Mouse (Mus musculus): Measurements from ENCODE around the gene Kpnb1.

The Kpnb1 gene

DNA sequence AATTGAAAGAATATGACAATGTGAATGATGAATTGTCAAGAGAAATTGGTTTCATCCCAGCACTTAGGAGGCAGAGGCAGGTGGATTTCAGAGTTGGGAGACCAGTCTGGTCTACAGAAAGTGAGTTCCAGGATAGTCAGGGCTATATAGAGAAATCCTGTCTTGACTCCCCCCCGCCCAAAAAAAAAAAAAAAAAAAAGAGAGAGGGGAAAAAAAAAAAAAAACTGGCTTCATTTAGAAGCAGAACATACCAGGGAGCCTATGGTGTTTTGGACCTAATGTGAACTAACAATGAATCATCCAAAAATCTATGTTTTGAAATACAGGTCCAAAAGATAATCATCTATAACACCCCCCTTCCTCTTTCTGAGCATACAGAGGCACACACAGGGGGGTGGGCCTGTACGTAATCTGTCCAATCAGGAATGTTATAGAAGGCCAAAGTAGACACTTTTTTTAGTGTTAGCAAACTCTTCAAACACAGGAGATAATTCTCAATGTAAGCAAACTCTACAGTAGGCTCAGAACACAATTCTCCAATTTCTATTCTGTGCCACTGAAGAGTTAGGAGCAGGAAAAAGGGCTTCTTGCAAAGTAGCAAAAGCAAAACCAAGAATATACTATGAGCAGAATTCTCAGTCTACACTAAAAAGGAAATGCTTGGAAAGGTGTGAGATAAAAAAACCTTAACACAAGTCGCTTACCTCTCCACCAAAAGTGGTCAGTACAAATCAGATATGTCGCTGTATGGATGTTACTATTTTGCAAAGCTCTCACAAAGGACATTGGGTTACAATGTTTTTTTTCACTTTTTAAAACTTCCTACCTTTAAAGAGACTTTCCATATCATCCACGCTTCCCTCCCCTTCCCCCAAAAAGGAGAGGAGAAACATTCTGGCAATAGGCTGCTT is 1.7 kb downstream of the Kpnb1 start:
- DNase-seq (ENCODE audit: low spot score in 2 of 2): no peak

DNA sequence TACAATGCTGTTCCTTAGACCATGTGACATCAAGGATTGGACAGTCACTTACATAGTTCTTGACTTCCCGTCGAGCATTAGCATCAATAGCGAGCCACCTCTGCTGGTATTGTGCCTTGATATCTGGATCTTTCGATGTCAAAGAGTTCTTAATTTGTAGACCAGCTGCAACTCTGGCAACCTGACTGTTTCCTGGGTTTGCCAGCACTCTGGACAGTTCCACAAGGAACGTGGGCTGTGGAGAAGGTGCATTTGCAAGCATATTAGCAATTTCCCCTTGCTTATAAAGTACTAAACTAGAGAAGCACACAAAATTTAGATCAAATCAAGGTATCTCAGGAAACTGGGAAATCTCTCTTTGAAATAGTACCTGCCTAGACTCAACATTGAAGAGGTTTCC is 2.8 kb downstream of the Kpnb1 start:
- no peak for DNase-seq (ENCODE audit: low spot score in 2 of 2)

DNA sequence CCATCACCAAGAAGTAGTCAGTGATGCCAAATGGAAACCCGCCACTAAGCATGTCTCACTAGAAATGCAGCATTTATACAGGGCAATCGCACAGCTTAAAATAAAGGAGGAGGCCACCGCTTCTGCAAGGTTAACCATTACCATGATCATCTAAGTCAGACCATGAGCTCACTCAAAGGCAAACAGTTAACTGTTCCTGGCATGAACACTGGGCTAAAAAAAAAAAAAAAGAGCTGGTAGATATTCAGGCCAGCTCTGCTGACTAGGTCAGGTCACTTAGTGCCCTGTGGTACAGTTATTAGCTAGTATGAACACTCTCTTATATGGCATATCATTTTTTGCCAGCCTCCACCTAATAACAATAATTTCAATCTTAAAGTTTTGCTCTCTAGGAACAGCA is 5.2 kb downstream of the Kpnb1 start:
- DNase-seq (ENCODE audit: low spot score in 2 of 2): no peak

DNA sequence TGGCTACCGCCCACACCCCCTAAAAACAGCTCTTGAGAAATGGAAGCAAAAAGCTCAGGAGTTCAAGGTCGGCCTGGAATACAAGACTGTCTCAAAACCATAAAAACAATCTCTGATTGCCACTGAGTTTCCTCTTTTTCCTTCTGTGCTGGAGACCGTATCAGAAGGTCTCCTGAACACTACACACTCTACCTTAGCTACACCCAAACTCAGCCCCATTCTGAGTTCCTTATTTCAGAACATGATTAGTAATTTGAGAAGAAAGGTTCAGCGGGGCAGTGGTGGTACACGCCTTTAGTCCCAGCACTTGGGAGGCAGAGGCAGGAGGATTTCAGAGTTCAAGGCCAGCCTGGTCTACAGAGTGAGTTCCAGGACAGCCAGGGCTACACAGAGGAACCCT is 6.6 kb downstream of the Kpnb1 start:
- DNase-seq (ENCODE audit: low spot score in 2 of 2): no peak

DNA sequence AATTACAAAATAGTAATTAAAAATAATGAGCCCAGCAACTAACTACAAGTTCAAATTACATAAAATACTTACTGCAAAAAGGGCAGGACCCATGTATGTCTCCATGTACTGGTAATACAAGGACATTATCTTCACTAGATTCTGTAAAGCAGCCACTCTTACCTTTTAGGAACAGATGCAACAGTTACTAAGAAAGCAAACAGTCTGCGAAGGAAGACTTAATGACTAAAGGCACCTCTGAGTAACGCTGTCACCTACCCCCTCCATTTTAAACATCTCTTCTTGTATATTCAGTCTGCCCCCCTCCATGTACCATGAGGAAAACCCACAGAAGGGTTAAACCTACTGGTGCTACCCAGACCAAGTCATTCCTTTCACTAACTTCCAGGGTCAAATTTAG is 9.5 kb downstream of the Kpnb1 start:
- DNase-seq (ENCODE audit: low spot score in 2 of 2): no peak

DNA sequence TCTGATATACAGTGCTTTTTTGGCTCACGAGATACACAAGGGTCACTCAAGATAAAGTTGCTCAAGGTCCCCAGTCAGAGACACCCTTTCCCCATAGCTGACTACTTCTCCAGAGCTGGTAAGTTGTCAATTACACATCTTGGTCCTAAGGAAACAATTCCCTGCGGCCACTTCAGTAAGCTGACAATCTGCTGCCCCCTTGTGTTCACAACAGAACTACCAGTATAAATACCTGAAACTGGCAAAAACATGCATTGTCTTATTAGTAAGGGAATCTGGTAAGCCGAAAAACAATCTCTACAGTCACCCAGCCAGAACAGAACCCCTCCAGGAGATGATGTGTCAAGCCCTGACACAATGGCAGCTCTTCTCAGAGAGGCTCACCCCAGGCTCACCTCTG is 10.8 kb downstream of the Kpnb1 start:
- peak in 1 of 2 experiments; percentile 41 for DNase-seq (ENCODE audit: low spot score in 2 of 2)

DNA sequence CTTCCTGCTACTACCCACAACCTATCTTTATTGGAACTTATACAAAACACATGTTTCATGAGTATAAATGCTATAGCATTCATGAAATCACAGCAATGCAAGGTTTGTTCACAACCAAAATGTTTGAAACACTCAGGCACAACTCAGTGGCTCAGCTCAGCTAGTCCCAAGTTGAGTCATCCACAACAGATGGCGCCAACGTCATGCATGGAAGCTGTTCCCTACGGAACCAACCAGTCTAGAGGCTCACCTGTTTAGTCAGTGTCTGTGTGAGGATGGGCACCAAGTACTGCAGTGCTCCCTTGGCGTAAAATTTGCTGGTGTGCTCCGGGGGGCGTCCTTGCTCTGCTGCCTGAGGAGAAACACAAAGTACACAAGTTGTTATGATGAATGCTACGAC is 12.2 kb downstream of the Kpnb1 start:
- no peak for DNase-seq (ENCODE audit: low spot score in 2 of 2)

DNA sequence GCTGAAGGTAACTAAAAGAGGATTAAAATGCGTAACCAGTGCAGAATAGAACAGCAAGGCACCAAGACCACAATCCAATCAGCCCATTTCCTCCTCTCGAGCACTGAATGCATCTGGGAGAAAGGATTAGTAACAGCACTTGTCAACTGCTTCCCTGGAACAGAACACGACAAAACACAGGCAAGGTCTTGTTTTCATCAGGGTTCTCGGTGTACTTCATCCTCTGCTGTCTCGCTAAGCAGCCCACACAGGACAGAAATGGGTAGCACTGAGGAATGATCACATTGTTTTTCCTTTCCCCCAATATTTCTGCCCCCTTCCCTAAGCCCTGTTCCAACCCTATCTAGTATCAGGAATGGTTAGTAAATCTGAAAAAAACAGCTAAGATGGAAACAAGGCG is 27.3 kb downstream of the Kpnb1 start:
- DNase-seq (ENCODE audit: low spot score in 2 of 2): no peak

DNA sequence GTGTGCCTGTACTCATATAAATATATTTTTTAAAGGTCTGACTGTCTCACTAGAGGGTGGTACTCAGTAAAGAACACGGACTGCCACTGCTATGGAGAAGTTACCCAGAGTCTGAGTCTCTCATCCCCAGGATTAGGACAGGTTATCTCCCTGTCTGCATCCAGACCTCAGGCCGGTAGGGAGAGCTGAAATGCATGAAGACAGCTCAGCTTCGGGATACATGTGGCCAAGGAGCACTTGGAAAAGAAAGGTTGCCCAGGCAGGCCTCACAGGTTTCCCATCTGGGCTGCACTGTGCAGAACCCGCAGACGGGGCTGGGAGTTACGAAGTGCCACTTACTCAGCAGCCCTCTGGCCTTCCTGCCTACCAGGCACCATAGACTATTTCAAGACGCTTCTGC is 30.7 kb downstream of the Kpnb1 start:
- DNase-seq (ENCODE audit: low spot score in 2 of 2): no peak

DNA sequence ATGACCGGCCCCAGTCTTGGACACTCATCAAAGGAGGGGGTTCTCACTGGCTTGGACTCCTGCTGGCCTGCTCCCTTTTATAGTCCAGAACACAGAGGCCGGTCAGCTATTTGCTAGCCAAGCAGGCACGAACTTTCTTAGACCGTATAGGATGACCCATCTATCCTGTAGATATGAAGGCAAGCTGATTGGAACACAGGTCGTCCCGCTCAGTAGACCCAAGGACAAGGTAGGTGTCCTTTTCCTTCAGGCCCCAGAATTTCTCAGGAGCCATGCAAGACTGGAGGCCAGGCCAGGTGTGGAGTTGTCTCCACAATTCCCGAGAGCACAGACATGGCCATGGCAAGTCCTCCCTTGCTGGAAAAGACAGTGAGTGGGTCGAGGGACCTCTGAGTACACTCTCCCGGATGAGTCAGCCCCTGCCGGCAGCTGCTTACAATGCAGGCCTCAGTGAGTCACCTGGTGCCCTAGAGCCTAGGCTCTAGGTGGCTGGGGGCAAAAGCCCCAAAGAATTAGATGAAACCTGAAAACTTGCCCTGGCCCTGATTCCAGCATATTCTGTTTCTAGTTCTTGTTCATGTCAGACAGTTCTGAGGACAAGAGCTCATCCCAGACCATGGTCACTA is 34.9 kb downstream of the Kpnb1 start:
- DNase-seq (ENCODE audit: low spot score in 2 of 2): no peak

DNA sequence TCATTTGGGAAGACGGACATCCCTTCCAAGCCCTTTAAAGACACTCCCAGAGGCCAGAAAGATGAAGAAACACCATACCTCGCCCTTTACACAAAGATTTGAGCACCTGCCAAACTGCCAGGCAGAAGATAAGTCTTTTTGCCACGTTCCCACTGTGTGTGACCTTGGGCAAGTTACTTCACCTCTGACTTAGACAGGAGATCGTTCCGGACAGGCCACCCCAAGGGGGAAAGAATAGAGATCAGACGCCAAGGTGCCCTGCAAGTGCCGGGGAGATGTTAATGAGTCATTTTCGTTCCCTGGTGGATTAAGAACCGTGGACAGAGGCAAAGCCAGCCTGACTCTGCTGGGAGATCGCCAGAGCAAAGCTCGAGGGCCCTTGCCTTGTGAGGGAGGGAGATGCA is 35.7 kb downstream of the Kpnb1 start:
- DNase-seq (ENCODE audit: low spot score in 2 of 2): no peak

DNA sequence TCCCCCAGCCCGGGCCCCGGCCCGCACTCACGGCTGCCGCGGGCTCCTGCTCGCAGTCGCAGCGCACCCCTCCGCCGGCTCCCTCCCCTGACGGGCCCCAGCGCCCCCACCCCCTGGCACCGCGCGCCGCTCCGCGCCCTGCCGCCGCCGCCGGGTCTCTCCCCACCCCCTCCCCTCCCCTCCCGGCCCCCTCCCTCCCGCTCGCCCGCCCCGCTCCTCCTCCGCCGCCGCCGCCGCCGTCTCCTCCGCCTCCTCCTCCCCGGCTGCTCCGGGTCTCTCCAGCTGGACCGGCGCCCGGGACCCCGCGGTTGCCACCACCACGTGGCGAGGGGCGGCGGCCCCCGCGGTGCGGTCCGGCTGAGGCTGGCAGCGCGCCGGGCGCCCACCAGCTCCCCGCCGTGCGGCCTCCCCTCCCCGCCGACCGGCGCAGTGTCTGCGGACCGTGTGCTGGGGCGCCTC is 36.3 kb downstream of the Kpnb1 start, which contains the start of gene Tbkbp1:
Gene Tbkbp1 (minus strand): TSS at position 153 of the 459 bp plus-strand sequence.
- DNase-seq (ENCODE audit: low spot score in 2 of 2): no peak

DNA sequence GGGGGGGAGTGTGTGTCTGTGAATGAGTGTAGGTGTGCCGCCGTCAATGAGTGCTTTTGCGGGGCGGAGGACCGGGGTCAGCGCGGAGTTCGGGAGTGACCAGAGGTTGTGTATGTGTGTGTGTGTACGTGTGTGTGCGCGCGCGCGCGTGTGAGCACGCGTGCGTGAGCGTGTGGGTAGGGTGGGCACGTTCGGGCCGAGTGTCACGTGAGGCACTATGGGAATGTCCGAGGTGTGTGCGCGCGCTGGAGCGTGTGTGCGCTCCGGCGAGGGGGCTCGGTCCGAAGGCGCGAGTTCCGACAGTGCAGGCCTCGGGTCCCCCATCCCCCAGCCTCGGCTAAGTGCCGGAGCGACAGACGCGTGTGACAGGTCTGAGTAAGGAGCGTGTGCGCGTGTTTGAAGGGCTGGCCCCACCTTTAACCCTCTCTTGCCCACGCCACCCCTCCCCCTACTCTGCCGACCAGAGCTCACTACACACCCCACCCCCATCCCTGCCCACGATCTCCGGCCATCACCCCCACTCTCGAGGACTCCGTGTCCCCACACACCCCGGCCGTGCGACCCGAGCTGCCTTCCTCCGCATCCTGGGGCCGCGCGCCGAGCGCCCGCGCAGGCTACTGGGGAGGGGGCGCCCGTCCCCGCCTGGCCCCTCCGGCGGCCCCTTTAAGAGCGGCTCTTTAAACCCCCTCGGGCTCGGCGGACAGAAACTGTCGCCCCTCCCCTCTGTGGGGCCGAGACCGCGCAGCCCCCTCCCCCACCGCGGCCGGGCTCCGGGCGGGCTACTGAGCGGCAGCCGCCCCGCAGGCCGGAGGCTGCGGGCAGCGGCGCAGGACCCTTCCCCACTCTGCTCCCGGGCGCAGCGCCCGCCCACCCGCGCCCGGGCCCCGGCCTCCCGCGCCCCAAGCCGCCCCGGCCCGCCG is 37.0 kb downstream of the Kpnb1 start:
- peak in 1 of 2 experiments; percentile 49 for DNase-seq (ENCODE audit: low spot score in 2 of 2)

DNA sequence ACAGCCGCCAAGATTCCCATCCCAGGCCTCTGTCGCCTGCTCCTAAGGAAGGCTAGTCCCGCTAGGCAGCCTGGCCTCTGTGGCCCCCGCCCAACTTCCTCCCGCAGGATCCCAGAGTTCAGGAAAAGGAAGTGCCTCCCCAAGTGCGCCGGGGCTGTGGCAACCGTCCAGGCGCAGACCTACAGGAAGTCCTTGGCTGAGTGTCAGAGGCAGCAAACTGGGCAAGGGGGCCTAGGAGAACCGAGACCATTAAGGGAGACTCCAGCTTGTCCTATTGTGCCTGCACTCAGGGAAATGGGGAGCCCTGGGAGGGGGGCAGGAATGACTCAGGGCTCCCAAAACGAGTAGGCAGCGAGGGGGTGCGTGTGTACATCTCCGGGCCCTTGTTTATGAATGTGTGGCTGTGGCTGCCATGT is 37.7 kb downstream of the Kpnb1 start:
- DNase-seq (ENCODE audit: low spot score in 2 of 2): peak in 1 of 2 experiments; percentile 50

DNA sequence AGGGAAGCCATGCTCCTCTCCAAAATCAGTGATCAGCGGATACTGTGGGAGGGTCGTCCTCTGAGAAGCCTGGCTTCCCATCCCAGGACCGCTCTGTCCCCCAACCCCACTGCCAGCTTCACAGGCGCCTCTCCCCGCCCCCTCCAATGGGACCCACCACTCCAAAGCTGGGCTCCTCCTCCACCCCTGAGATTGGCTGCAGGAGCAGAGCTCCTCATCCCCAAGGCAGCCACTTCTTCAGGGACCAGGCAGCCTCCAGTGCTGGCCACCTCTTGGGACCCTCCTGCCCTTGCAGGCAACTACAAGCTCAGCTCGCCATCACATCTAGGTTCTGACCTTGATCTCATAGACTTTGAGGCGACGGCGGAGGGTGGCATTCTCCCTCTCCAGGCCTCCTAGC is 38.7 kb downstream of the Kpnb1 start:
- DNase-seq (ENCODE audit: low spot score in 2 of 2): no peak

DNA sequence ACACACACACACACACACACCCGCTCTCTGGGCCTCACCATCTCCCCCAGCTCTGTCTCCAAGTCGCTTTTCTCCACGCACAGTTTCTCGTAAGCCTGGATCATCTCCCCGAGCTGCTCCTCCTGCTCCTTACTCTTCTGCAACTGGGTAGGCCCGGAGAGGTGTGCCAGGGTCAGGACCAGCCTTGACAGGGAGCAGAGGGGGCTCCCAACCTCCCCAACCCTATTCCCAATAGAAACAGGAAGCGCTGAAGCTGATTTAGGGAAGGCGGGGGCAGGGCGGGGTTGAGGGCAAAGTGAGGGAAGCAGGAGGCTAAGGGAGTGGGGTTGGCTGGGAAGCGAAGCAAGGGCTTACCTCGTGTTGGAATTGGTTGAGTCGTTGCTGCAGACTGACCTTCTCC is 39.1 kb downstream of the Kpnb1 start:
- DNase-seq (ENCODE audit: low spot score in 2 of 2): no peak

DNA sequence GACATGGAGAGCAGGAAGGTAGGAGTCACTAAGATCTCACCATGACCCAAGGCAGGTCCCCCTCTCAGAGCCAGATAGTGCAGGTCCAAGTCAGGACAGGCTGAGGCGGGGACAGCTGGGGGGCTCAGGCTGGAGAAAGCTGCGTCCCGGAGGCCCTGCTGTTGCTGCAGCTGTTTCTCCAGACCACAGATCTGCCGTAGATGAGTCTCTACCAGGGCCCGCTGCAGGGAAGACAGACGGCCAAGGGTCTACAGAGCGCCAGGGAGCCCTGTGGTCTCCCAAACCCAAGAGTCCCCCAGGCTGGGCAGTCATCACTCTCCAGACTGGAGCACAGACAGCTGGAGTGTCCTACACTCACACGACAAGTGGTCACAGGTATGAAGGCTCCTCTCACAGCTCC is 40.3 kb downstream of the Kpnb1 start:
- no peak for DNase-seq (ENCODE audit: low spot score in 2 of 2)

DNA sequence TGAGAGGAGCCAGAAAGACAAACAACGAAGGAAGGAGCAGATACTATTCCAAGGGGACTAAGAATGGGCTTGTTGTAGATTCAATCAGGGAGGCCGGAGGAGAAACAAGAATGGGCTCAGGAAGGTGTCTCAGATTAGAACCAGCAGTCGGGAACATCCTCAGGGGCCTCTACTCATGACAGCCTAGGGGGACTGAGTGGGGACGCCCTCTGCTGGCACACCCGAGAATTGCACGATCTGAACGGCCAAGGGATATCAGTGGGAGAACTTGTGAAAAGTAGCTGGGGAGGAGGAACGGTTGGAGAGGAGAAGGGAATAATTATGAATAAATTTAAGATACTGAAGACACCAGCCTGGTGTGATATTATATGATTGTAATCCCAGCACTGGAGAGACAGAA is 41.0 kb downstream of the Kpnb1 start:
- peak; percentile 55 to 82 for DNase-seq (ENCODE audit: low spot score in 2 of 2)

DNA sequence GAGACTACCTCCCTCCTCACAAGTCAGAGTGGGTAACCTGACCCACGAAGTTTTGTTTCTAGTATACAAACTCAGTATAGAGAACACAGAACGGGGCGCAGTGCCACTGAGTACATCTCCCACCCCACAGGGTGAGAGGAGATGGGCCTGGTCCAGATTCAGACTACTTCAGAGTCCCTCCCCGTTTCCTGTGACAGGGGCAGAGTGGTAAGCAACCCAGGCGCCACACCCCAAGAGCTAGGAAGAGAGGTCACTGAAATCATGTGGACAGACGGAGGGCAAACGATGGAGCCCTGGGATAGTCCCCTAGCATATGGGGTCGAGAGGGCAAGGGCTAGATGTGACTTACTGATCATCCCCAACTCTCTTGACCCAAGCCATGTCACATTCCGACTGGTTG is 41.7 kb downstream of the Kpnb1 start:
- no peak for DNase-seq (ENCODE audit: low spot score in 2 of 2)

DNA sequence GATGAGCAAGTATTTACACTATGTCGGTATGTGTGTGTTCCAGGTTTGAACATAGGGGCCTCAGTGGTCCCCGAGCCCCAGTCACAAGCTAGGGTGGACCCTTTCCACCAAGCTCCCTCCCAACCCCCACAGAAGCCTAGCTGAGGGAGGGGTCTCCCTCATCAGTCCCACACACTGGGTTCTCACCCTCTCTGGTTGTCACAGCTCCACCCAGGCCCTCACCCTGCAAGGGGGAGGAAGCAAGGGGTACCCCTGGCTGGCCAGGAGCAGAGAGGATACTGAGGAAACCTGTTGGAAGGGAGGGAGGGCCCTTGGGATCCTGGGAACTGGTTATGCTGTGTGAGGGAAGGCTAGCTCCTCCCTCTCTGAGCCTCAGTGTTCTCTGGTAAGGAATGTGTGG is 42.4 kb downstream of the Kpnb1 start:
- no peak for DNase-seq (ENCODE audit: low spot score in 2 of 2)

DNA sequence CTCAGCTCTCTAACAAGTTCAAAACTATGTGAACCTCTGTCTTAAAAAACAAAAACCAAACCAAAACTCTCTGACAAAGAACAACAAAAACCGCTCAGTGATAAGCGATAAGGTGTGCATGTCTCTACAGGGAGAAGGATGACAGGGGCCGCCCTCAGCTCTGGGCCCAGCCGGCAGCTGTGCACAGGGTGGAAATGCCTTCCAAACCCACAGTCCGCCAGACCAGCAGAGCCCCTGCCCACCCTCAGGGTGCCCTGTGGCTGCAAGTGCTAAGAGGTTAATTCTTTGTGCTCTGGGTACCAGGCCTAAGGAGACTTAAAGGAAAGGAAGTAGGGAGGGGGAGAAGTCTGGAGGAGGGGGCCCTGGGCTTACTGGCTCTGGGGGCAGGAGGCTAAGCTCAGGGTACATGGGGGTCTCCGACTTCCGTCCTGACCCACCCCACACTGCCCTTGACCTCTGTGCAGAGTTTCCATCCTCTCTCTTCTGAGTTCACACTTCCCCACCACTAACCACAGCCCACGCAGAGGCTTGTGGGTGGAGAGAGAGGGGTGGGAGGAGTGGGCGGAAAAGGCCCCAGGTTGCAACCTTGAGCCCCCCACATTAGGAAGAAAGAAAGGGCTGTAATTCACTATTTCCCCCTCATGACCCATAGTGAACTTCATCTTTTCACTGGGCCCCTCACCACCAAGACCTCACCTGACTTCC is 44.3 kb downstream of the Kpnb1 start:
- DNase-seq (ENCODE audit: low spot score in 2 of 2): no peak

Data from spleen, postnatal 10 days (tissue).